Mouse (Mus musculus) spleen, postnatal 10 days (tissue): ENCODE results near the gene Crisp3.
"Not testable (repeated sequence)": the region's sequence is repeated elsewhere in the genome, so short reads cannot be mapped to it uniquely, and the experiment has no call there.

Source experiments
- DNase-seq, 2 experiments: peaks; one replicate each; pipeline ENCODE4 v3.0.0; 2021 to 2022; ENCODE audit warnings: low spot score in 2 of 2

Gene Crisp3

GRCm38 (mm10) chr17:40242135-40242534 lies at the start of gene Crisp3:
Gene Crisp3, minus strand, starts transcription at chr17:40242288.
- no peak for DNase-seq

- no peak for DNase-seq
These were observed 43.3 kb upstream of the Crisp3 start for GRCm38 (mm10) chr17:40285435-40285834.

GRCm38 (mm10) chr17:40275519-40275918 lies 33.4 kb upstream of the Crisp3 start:
- DNase-seq = no peak

- DNase-seq = no peak
These were observed 32.9 kb upstream of the Crisp3 start for GRCm38 (mm10) chr17:40274906-40275470.

GRCm38 (mm10) chr17:40252487-40252886 lies 10.4 kb upstream of the Crisp3 start:
- no peak for DNase-seq

GRCm38 (mm10) chr17:40208540-40208939 lies 33.5 kb downstream of the Crisp3 start, which contains the start of gene Pgk2:
Gene Pgk2, minus strand, starts transcription at chr17:40208640.
- no peak for DNase-seq

GRCm38 (mm10) chr17:40201803-40202202 lies 40.3 kb downstream of the Crisp3 start:
- DNase-seq = not testable (repeated sequence)

- DNase-seq = not testable (repeated sequence)
These were observed 51.9 kb downstream of the Crisp3 start for GRCm38 (mm10) chr17:40190192-40190591.
